Mouse (Mus musculus) heart, adult 18-20 months (tissue): ENCODE data around the gene Lyst. TPM values are rescaled to one million over a fixed set of nuclear protein-coding genes. Genes with fewer than 3 reads are reported as not detected.

Experiments
- total RNA-seq, 2 experiments: library from RNA; stranded (reverse); gene quantifications; 2 replicates each; pipeline ENCODE4 v1.2.3; 2021

Lyst gene
- total RNA-seq, 2 experiments from 2014 or later = 6.0 to 9.7 TPM

Other genes starting within 250 kb of the Lyst start
- gene Gpr137b, start 196.4 kb upstream of the Lyst start, total RNA-seq = 1 to 10 TPM; 5.1 to 6.7 TPM
- gene Nid1, start 152.8 kb upstream of the Lyst start, total RNA-seq = 10 to 100 TPM; 44.3 to 51.5 TPM
- under 1 TPM; 0.37 to 0.39 TPM for gene Gng4, start 193.7 kb downstream of the Lyst start, total RNA-seq